In the genomic region with DNA sequence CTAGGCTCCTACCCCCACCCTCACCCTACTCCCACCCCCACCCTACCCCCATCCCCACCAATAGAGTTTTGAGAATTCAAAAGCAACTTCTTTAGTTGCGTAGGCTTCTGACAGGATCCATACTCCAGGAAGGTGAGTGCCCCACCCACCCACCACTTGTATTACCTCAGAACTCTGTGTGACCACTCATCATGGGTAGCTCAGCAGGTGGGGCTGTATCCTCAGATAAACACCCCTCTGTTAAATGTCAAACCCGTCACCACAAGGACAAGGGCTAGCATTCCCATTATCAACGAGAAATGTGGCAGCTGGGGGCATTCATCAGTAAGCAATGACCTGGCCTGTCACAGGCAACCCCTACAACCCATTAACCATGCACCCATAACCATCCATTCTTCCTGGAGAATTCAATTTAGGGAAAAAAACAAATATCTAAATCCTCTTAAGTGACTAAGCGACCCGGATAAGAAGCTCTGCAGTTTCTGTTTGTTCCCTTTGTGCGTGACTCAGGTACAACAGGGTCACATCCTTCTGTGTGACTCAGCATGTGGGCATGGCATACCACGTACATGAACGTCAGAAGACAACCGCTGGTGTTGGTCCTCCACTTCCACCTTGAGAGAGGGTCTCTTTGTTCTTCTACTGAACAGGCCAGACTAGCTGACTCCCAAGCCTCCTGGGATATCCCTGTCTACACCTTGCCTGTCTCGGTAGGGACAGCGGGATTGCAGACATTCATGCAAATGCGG, we compare ENCODE assay signal across 14 mouse cellular contexts. TPM values are rescaled to one million over a fixed set of nuclear protein-coding genes. Genes with fewer than 3 reads are reported as not detected.
DNase-seq lines count a peak whose midpoint lies in the region; ATAC-seq lines count a peak whose summit lies in the region.
"Had no signal": no experiment of that assay in that cellular context is flagged by ENCODE, and none has a peak within 500 bp of the region (broad histone marks: within the 10 kb centered on the region; RNA-seq: fewer than 3 reads in every experiment).

No protein-coding gene starts in this region.

- 73% methylated on average over 12 of the region's 12 CpGs for WGBS in hindbrain, embryonic 10.5 days
- WGBS in hindbrain, embryonic 12.5 days, result 74% methylated on average over 12 of the region's 12 CpGs
- WGBS in lung, embryonic 16.5 days, result 63% methylated on average over 12 of the region's 12 CpGs

- no peak overlapping the region for H3K9ac ChIP-seq in hindbrain, embryonic 12.5 days
- H3K9ac ChIP-seq in lung, embryonic 16.5 days (ENCODE audit: low read length), result no peak overlapping the region
- H3K9ac ChIP-seq: lung, embryonic 15.5 days; midbrain, embryonic 13.5 days had no signal

- H3K4me1 ChIP-seq in hindbrain, embryonic 10.5 days (replicated peaks), result peaks cover 9% of the 10 kb centered on the region
- H3K4me1 ChIP-seq in hindbrain, embryonic 12.5 days, result no peaks in the 10 kb centered on the region
- peaks cover 5% of the 10 kb centered on the region; the same call in 1 of the 2 replicates for H3K4me1 ChIP-seq in lung, embryonic 16.5 days (replicated peaks; ENCODE audit: control insufficient read depth, insufficient read depth, low read length)
- H3K4me1 ChIP-seq: midbrain, embryonic 13.5 days had no signal

- H3K9me3 ChIP-seq in hindbrain, embryonic 10.5 days, result no peaks in the 10 kb centered on the region
- H3K9me3 ChIP-seq in hindbrain, embryonic 12.5 days (replicated peaks), result no peaks in the 10 kb centered on the region
- H3K9me3 ChIP-seq in lung, embryonic 16.5 days (ENCODE audit: control insufficient read depth, low read length), result no peaks in the 10 kb centered on the region
- H3K9me3 ChIP-seq: lung, embryonic 15.5 days; midbrain, embryonic 13.5 days had no signal

- no peak overlapping the region for H3K4me3 ChIP-seq in hindbrain, embryonic 10.5 days
- H3K4me3 ChIP-seq in hindbrain, embryonic 12.5 days, result no peak overlapping the region
- H3K4me3 ChIP-seq in lung, embryonic 16.5 days (ENCODE audit: low read length), result no peak overlapping the region
- H3K4me3 ChIP-seq: heart, adult 2 months; lung, embryonic 15.5 days; midbrain, embryonic 13.5 days had no signal

- DNase-seq in hindbrain, embryonic 10.5 days (ENCODE audit: low spot score), result no peak
- no peak for DNase-seq in lung, postnatal 4 days
- DNase-seq in R1 (ENCODE audit: low read depth, low spot score), result peak; percentile 50
- peak; percentile 4 for DNase-seq in naive thymus-derived CD4-positive, alpha-beta T cell, adult 2 months (ENCODE audit: low read depth)
- no peak for DNase-seq in left cerebral cortex, postnatal 25 days (ENCODE audit: low spot score in 2 of 2)
- no peak for DNase-seq in thymus, postnatal 10 days (ENCODE audit: low spot score in 2 of 2)
- DNase-seq: cerebellum, postnatal 25 days; heart, adult 2 months; heart, postnatal 4 days; right cerebral cortex, postnatal 14 days had no signal

- intact Hi-C loops in left cerebral cortex, postnatal 25 days (cut with DNase I), result no loop called here

- 0 out of 2 replicates have a peak overlapping the region, but pooled peaks have one; percentile 3 for H3K27ac ChIP-seq in hindbrain, embryonic 10.5 days
- no peak overlapping the region for H3K27ac ChIP-seq in hindbrain, embryonic 12.5 days
- H3K27ac ChIP-seq in lung, embryonic 16.5 days (ENCODE audit: low read length), result no peak overlapping the region
- H3K27ac ChIP-seq: heart, adult 2 months; lung, embryonic 15.5 days; midbrain, embryonic 13.5 days had no signal

- H3K27me3 ChIP-seq in hindbrain, embryonic 10.5 days (ENCODE audit: insufficient read depth, poor library complexity, severe bottlenecking), result no peaks in the 10 kb centered on the region
- H3K27me3 ChIP-seq in hindbrain, embryonic 12.5 days, result no peaks in the 10 kb centered on the region
- no peaks in the 10 kb centered on the region for H3K27me3 ChIP-seq in lung, embryonic 16.5 days (ENCODE audit: control insufficient read depth, insufficient read depth, low read depth, low read length)
- H3K27me3 ChIP-seq: lung, embryonic 15.5 days; midbrain, embryonic 13.5 days had no signal

- H3K36me3 ChIP-seq in hindbrain, embryonic 10.5 days, result peaks cover 24% of the 10 kb centered on the region
- H3K36me3 ChIP-seq in hindbrain, embryonic 12.5 days, result peaks cover 19% of the 10 kb centered on the region
- peaks cover 15% of the 10 kb centered on the region for H3K36me3 ChIP-seq in lung, embryonic 16.5 days (ENCODE audit: control insufficient read depth, insufficient read depth, low read length)

- no peak for ATAC-seq in hindbrain, embryonic 12.5 days (ENCODE audit: low FRiP score)
- peak; percentile 32; the same call in 1 of the 2 replicates for ATAC-seq in lung, embryonic 16.5 days (ENCODE audit: low read depth)
- ATAC-seq: midbrain, embryonic 13.5 days had no signal

- no peak overlapping the region for H3K4me2 ChIP-seq in hindbrain, embryonic 12.5 days (replicated peaks)
- no peak overlapping the region for H3K4me2 ChIP-seq in lung, embryonic 16.5 days (ENCODE audit: low read depth, low read length)
- H3K4me2 ChIP-seq: lung, embryonic 15.5 days; midbrain, embryonic 13.5 days had no signal

RNA-seq across cellular contexts. Expression of gene Sh2d4b, which starts 9.4 kb away (rescaled TPM):
- polyA plus RNA-seq in hindbrain, embryonic 10.5 days (2016; fragmentation: Nextera tagmentation; extraction: Ambion mirVana), result 0.41 and 0.64 TPM in 2 replicates
- 0.83 and 1.4 TPM in 2 replicates for polyA plus RNA-seq in hindbrain, embryonic 12.5 days (2016; fragmentation: Nextera tagmentation; extraction: Ambion mirVana)
- polyA plus RNA-seq in lung, embryonic 16.5 days (2015; fragmentation: Nextera tagmentation; extraction: Ambion mirVana), result 0.73 and 2.0 TPM in 2 replicates
- total RNA-seq in left cerebral cortex, postnatal 25 days (2021), result 1 to 10 TPM; 2.9 to 4.4 TPM

Comparison
In these comparisons a context has a peak if more than half of its experiments do, and no peak if none do; other contexts are left out.
1. DNase-seq: peak in R1 (single experiment) and naive thymus-derived CD4-positive, alpha-beta T cell, adult 2 months (single experiment); none in hindbrain, embryonic 10.5 days (single experiment), lung, postnatal 4 days (0 of 2), left cerebral cortex, postnatal 25 days (0 of 2) and thymus, postnatal 10 days (0 of 2).